Mouse (Mus musculus): ENCODE measurements around the gene Dnase2a.
"Not testable (repeated sequence)": the region's sequence is repeated elsewhere in the genome, so short reads cannot be mapped to it uniquely, and the experiment has no call there.

Gene Dnase2a

GRCm38 (mm10) chr8:84907979-84908378 is 381 bp upstream of the Dnase2a start:
- not testable (repeated sequence) for DNase-seq (ENCODE audit: low spot score)

GRCm38 (mm10) chr8:84909162-84909767 is 905 bp downstream of the Dnase2a start:
- DNase-seq (ENCODE audit: low spot score) = no peak

- no peak for DNase-seq (ENCODE audit: low spot score)
Measured at GRCm38 (mm10) chr8:84909949-84910348, 1.6 kb downstream of the Dnase2a start.

- DNase-seq (ENCODE audit: low spot score) = no peak
Measured at GRCm38 (mm10) chr8:84910551-84910950, 2.2 kb downstream of the Dnase2a start.

- no peak for DNase-seq (ENCODE audit: low spot score)
Measured at GRCm38 (mm10) chr8:84911854-84912253, 3.5 kb downstream of the Dnase2a start.

- no peak for DNase-seq (ENCODE audit: low spot score)
Measured at GRCm38 (mm10) chr8:84912391-84912790, 4.0 kb downstream of the Dnase2a start.

GRCm38 (mm10) chr8:84912895-84913501 is 4.6 kb downstream of the Dnase2a start:
- DNase-seq (ENCODE audit: low spot score) = no peak

- no peak for DNase-seq (ENCODE audit: low spot score)
Measured at GRCm38 (mm10) chr8:84913502-84913900, 5.1 kb downstream of the Dnase2a start.

- DNase-seq (ENCODE audit: low spot score) = no peak
Measured at GRCm38 (mm10) chr8:84913960-84914359, 5.6 kb downstream of the Dnase2a start.

GRCm38 (mm10) chr8:84915269-84915668 is 6.9 kb downstream of the Dnase2a start:
- no peak for DNase-seq (ENCODE audit: low spot score)

GRCm38 (mm10) chr8:84917781-84918180 is 9.4 kb downstream of the Dnase2a start:
- no peak for DNase-seq (ENCODE audit: low spot score)

GRCm38 (mm10) chr8:84918646-84919045 is 10.3 kb downstream of the Dnase2a start:
- no peak for DNase-seq (ENCODE audit: low spot score)

GRCm38 (mm10) chr8:84921596-84921995 is 13.2 kb downstream of the Dnase2a start:
- no peak for DNase-seq (ENCODE audit: low spot score)

- DNase-seq (ENCODE audit: low spot score) = no peak
Measured at GRCm38 (mm10) chr8:84925557-84925956, 17.2 kb downstream of the Dnase2a start.

- DNase-seq (ENCODE audit: low spot score) = no peak
Measured at GRCm38 (mm10) chr8:84927513-84927912, 19.2 kb downstream of the Dnase2a start.

GRCm38 (mm10) chr8:84928456-84929306 is 20.3 kb downstream of the Dnase2a start:
- no peak for DNase-seq (ENCODE audit: low spot score)

- no peak for DNase-seq (ENCODE audit: low spot score)
Measured at GRCm38 (mm10) chr8:84930582-84930981, 22.2 kb downstream of the Dnase2a start.

GRCm38 (mm10) chr8:84933767-84934559 is 25.6 kb downstream of the Dnase2a start:
- DNase-seq (ENCODE audit: low spot score) = no peak

GRCm38 (mm10) chr8:84934860-84935259 is 26.5 kb downstream of the Dnase2a start:
- DNase-seq (ENCODE audit: low spot score) = no peak

- DNase-seq (ENCODE audit: low spot score) = no peak
Measured at GRCm38 (mm10) chr8:84935489-84935888, 27.1 kb downstream of the Dnase2a start.

GRCm38 (mm10) chr8:84936041-84936961 is 27.9 kb downstream of the Dnase2a start:
- DNase-seq (ENCODE audit: low spot score) = no peak
